Mouse (Mus musculus) gastrocnemius, adult 18-20 months (tissue): Measurements from ENCODE around the gene Tead3. TPM values are rescaled to one million over a fixed set of nuclear protein-coding genes. Genes with fewer than 3 reads are reported as not detected.
"Not testable (repeated sequence)": the region's sequence is repeated elsewhere in the genome, so short reads cannot be mapped to it uniquely, and the experiment has no call there.

Experiments
- DNase-seq: peaks from one replicate; pipeline ENCODE4 v3.0.0; 2021; ENCODE audit warnings: low spot score
- total RNA-seq, 2 experiments: library from RNA; stranded (reverse); gene quantifications; 2 replicates each; pipeline ENCODE4 v1.2.3; 2021

Gene Tead3
- total RNA-seq, 2 experiments from 2014 or later: 5.3 to 6.9 TPM

- no peak for DNase-seq
Observed at GRCm38 (mm10) chr17:28360531-28361277, 10.1 kb upstream of the Tead3 start.

- DNase-seq: not testable (repeated sequence)
Observed at GRCm38 (mm10) chr17:28358576-28359261, 8.1 kb upstream of the Tead3 start.

DNA sequence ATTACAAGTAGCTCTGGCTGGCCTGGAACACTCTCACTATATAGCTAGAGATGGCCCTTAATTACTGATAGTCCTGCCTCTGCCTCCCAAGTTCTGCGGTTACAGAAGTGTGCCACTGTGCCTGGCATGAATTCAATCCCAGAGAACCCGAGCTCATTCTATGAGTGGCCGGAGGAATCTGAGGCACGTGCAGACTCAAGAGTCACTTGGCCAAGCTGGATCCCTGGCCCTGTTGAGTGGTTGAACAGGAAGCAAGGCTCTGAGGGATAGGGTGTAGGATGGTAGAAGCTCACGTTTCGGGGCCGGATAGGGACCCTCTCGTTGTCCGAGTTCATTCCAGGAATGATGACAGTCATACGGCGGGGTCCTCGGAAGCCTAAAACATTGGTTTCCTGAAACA is 5.3 kb upstream of the Tead3 start:
- DNase-seq: no peak

DNA sequence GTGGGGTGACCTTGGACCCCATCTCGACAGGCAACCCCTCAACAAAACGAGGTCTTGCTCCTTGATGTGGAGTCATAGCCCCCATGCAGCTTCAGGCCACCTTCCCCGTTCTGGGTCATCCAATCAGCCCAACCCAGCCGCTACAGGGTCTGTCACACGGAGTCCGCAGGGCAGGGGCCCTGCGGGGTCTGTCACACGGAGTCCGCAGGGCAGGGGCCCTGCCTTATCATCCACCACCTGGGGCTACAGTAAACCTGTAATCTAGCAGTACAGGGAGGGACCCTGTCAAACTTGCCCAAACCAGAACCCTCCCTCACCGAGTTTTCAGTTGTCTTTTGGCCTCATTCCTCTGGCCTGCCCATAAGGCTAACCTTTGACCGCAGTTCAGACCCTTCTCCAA is 1.4 kb upstream of the Tead3 start:
- no peak for DNase-seq

DNA sequence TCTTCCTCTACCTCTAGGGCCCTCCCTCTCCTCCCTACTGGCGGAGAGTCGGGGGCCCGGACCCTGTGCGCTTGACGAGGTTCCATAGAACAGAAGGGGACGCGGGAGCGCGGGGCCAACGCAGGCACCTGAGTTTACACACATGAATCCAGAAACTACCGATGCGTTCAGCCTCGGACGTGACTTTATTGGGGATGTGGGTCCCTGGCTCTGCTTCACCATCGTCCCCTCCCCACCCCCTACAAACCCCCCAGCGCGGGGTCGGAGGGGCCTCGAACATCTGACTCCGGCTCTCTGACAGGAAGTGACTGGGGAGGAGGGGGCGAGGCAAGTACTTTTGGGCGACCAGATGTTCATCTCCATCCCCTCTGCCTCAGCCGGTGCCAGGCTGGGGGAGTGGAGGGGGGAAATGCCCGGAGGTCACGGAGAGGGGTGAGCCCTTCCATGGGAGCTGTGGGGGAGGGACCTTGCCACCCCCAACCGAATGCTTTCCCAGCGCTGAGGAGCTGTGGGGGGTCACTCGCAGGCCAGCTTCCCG is 805 bp upstream of the Tead3 start:
- DNase-seq: no peak

GRCm38 (mm10) chr17:28349901-28350465 is 634 bp downstream of the Tead3 start:
- DNase-seq: peak; percentile 28

DNA sequence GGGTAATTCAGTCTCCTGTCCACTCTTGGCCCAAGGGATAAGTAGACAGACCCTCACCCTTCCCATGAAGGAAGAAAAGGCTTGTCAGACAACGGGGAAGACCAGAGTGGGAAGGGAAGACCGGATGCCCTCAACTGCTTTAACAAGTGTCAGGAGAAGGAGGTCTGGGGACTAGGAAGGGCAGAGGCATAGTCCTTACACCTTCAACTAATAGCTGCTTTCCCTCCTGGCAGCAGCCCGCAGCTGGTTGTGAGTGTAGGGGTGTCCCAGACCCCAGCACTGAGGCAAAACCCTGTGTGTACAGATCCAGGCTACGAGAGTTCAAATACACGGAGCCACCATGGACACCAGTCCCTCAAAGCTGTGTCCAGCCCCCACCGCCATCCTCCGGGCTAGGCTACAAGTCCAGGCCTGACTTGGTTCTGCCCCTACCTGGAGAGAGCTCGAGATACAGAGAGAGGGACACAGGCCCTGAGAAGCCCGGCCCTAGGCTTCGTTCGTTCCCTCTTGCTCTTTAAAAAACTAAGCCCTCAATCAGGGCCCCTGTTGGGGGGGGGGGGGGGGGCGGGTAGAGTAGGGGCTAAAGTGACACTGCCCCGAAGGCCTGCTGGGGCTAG is 1.2 kb downstream of the Tead3 start:
- DNase-seq: no peak

- no peak for DNase-seq
Observed at GRCm38 (mm10) chr17:28348211-28348610, 2.4 kb downstream of the Tead3 start.

- DNase-seq: no peak
Observed at GRCm38 (mm10) chr17:28347327-28347726, 3.3 kb downstream of the Tead3 start.

GRCm38 (mm10) chr17:28345882-28346281 is 4.7 kb downstream of the Tead3 start:
- DNase-seq: no peak

DNA sequence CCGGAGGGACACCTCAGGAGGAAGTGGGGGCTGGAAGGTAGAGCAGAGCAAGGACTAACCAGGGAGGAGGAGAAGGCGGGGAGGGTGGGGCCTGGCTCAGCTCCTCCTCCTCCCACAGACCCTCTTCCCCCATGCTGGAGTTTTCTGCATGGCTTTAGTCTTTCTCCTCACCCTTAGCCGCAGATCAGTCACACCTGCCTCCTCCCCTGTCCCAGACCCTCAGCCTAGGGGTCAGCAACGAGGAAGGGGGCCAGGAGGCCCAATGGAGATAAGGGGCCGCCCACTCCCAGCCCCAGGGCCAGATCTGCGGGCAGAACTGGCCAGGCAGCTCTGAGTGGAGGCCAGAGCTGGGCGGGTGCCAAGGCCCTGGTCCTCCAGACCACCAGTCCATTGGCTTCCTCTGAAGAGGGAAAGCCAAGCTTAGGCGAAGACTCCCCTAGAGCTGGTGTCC is 5.3 kb downstream of the Tead3 start:
- no peak for DNase-seq

DNA sequence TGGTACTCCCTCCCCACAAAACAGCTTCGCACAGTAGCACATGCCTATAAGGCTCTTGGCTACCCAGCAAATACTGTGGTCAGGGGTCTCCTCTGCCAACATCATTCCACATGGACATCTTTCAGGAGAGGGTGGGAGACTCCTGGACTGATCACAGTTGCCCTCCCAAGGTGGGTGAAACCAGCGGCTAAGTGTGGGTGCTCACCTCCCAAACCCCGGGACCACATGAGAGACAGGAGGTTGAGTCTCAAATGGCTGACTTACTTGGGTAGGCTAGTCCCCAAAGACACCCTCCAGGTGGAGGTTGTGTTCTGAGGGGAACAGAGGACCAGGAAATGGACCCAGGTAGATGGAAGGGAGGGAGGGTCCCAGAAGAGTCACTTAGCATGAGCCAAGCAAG is 5.9 kb downstream of the Tead3 start:
- DNase-seq: no peak

GRCm38 (mm10) chr17:28344050-28344607 is 6.5 kb downstream of the Tead3 start:
- DNase-seq: no peak

DNA sequence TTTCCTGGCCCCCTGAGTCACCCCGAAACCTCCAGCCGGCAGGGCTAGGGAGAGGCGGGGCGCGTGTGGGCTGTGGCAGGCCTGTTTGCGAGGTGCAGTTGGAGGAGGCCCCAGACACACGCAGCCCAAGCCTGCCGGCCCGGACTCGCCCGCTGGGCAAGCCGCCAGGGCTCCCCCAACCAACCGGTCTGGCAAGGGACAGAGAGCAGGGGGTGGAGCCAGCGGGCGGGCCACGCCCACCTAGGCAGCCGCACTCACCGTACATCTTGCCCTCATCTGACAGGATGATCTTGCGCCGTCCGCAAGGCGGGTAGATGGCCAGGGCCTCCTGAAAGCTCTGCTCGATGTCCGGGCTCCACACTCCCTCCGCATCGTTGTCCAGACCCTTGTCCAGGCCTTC is 9.5 kb downstream of the Tead3 start:
- peak; percentile 57 for DNase-seq

DNA sequence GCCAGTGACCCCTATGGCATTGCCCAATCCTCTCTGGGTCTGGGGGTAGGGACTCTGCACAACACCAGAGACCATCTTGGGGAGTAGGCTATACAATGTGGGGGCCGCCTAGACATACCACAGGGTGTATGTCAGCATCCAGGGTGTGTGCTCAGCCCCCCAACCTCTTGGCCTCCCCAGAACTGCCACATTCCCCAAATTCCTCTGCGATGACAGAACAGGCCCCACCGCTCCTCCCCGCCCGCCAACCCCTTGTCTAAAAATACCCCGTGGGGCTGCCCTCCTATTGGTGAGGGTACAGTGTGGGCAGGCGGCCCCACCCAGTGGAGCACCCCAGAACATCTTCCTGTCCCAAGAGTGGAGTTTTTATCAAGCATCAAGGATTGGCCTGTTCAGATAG is 10.0 kb downstream of the Tead3 start:
- no peak for DNase-seq

- DNase-seq: no peak
Observed at GRCm38 (mm10) chr17:28337547-28337946, 13.1 kb downstream of the Tead3 start.

GRCm38 (mm10) chr17:28335267-28335666 is 15.3 kb downstream of the Tead3 start:
- no peak for DNase-seq

GRCm38 (mm10) chr17:28332915-28333546 is 17.6 kb downstream of the Tead3 start:
- no peak for DNase-seq

- no peak for DNase-seq
Observed at GRCm38 (mm10) chr17:28332113-28332914, 18.3 kb downstream of the Tead3 start.
